Mouse (Mus musculus) forebrain, embryonic 16.5 days (tissue): ENCODE measurements at regions not wholly inside any gene's neighbourhood (a gene's known extent, or its start where the extent isn't known, plus 50 kb on each side); places are given as distances from the start of the nearest gene placed in this dataset.
A peak's percentile ranks its signal among the peaks of the same experiment; 100 is the strongest.

Experiments
- ATAC-seq: fragments of 200-750 bp; cut with Nextera tagmentation; 2 replicates; pipeline ENCODE4 v1.8.0; 2017; ENCODE audit warnings: mild to moderate bottlenecking, moderate library complexity
- H3K27ac ChIP-seq: fragments of 300-500 bp; sonication (generic); 2 replicates; pipeline ENCODE4 v1.5.1; 2014; ENCODE audit warnings: low read length, control low read depth
- H3K27me3 ChIP-seq: fragments of 300-500 bp; sonication (generic); replicated peaks from 2 replicates; pipeline ENCODE4 v1.6.1; 2014; ENCODE audit warnings: low read length; ENCODE audit not compliant: control insufficient read depth, insufficient read depth
- H3K36me3 ChIP-seq: fragments of 300-500 bp; sonication (generic); 2 replicates; pipeline ENCODE4 v1.6.1; 2014; ENCODE audit not compliant: control insufficient read depth, insufficient read depth
- H3K4me1 ChIP-seq: fragments of 300-500 bp; sonication (generic); replicated peaks from 2 replicates; pipeline ENCODE4 v1.6.1; 2014; ENCODE audit warnings: low read length; ENCODE audit not compliant: control insufficient read depth, insufficient read depth
- H3K4me2 ChIP-seq: fragments of 300-500 bp; sonication (generic); 2 replicates; pipeline ENCODE4 v1.6.1; 2014; ENCODE audit warnings: mild to moderate bottlenecking, low read length, control low read depth
- H3K4me3 ChIP-seq: fragments of 300-500 bp; sonication (generic); replicated peaks from 2 replicates; pipeline ENCODE4 v1.5.1; 2014; ENCODE audit warnings: mild to moderate bottlenecking, low read length, control low read depth
- H3K9ac ChIP-seq: fragments of 300-500 bp; sonication (generic); replicated peaks from 2 replicates; pipeline ENCODE4 v1.6.1; 2014; ENCODE audit warnings: low read depth, low read length, control low read depth
- H3K9me3 ChIP-seq: fragments of 300-500 bp; sonication (generic); 2 replicates; pipeline ENCODE4 v1.6.1; 2016; ENCODE audit warnings: low read length; ENCODE audit not compliant: control insufficient read depth
- WGBS: fragments of 180-500 bp; shearing (Covaris S2); extraction: QIAGEN DNeasy Blood & Tissue Kit; methylation state at CpG from one replicate; pipeline ENCODE4 v1.1.7; 2014; 5-methylcytosine and 5-hydroxymethylcytosine counted together

DNA sequence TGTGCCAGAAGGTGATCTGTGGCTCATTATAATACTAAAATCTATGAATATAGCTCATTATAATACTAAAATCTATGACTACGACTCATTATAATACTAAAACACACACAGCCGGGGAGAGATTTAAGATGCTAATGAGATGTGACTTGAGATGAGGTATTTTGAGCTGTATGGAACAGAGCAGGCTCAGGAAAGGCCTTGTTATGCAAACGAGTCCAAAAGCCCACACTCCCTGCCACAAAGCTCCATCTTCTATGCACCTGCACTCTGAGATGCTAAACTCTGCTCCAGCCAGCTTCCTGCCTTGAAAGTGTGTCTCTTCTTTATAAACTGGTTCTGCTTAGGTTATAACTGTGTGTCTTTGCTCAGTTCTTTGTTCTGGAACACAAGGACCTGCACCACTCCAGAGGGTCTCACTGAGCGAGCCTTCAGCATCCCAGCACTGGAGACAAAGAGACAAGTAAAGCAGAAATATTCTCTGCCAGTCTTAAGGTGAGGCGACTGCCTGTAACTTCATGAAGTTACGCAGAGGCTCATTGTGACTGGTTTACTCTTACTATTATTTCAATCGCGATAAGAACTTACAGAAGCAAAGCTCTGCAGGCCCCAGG is 627.7 kb downstream of the Tmem114 start:
- ATAC-seq = peak; percentile 72
- H3K27ac ChIP-seq = no peak overlapping the region; the same call in 1 of the 2 replicates

GRCm38 (mm10) chr16:7795561-7795960 is 629.4 kb downstream of the Tmem114 start:
- WGBS = 59% methylated on average over 3 of the region's 3 CpGs
- Histone ChIP-seq H3K27me3 (no peaks in the 10 kb centered on the region), H3K36me3 (no peaks in the 10 kb centered on the region), H3K9ac (no peak overlapping the region), H3K4me1 (peaks cover 7% of the 10 kb centered on the region), H3K4me2 (no peak overlapping the region), H3K9me3 (no peaks in the 10 kb centered on the region), H3K27ac (no peak overlapping the region), H3K4me3 (no peak overlapping the region)
- no peak for ATAC-seq

More for the DNA sequence above, 627.7 kb downstream of the Tmem114 start:
- Histone ChIP-seq H3K9me3 (no peaks in the 10 kb centered on the region), H3K4me2 (no peak overlapping the region), H3K27me3 (no peaks in the 10 kb centered on the region), H3K4me3 (no peak overlapping the region), H3K9ac (no peak overlapping the region), H3K36me3 (no peaks in the 10 kb centered on the region), H3K4me1 (peaks cover 7% of the 10 kb centered on the region)
- WGBS = 18% methylated on average over 8 of the region's 8 CpGs

DNA sequence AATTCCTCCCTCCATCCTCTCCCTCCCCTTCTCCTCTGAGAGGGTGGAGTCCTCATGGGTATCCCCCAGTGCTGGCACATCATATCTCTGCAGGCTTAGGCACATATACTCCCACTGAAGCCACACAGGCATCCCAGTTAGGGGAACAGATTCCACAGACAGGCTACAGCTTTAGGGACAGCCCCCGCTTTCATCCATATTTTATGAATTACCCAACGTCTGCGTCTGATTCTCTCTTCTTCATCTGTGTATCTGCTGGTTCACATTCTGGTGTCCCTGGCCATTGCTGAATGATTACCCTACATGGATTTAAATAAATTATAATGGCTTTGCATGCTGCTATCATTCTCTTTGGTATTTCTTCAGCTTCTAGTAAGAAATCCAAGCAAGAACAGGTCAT is 632.4 kb downstream of the Tmem114 start:
- H3K36me3 ChIP-seq = no peaks in the 10 kb centered on the region
- 89% methylated on average over 3 of the region's 3 CpGs for WGBS
- no peak overlapping the region for H3K27ac ChIP-seq
- no peak overlapping the region for H3K4me2 ChIP-seq
- H3K9me3 ChIP-seq = no peaks in the 10 kb centered on the region
- ATAC-seq = no peak
- no peak overlapping the region for H3K4me3 ChIP-seq
- no peak overlapping the region for H3K9ac ChIP-seq
- H3K27me3 ChIP-seq = no peaks in the 10 kb centered on the region
- H3K4me1 ChIP-seq = peaks cover 10% of the 10 kb centered on the region

- ATAC-seq = 0 out of 2 replicates have a peak, but pooled peaks have one; percentile 36
Observed at GRCm38 (mm10) chr16:7790260-7790659, 634.7 kb downstream of the Tmem114 start.

DNA sequence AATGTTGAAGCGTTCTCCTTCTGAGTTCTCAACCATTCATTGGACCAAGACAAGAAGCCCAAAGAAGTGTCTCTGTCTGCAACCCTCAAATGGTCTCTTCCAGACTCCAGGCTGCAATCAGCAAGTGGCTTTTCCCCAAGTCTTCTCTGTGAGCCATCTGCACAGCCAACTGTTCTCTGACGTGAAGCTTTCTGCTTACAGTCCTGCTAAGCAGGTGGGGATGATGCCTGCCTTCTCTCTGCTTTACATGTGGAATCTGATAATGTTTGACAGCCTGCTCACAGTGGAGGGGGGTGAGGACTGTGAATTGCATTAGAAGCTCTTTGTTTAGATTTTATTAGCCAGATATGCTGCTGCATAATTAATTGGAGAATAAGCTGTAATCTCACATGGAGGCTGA is 636.7 kb downstream of the Tmem114 start:
- H3K4me1 ChIP-seq = peaks cover 3% of the 10 kb centered on the region; the same call in 1 of the 2 replicates
- peak; percentile 94 for ATAC-seq
- peak overlapping the region; percentile 58 for H3K27ac ChIP-seq
- no peaks in the 10 kb centered on the region for H3K36me3 ChIP-seq
- H3K4me3 ChIP-seq = no peak overlapping the region
- H3K4me2 ChIP-seq = no peak overlapping the region
- no peaks in the 10 kb centered on the region for H3K27me3 ChIP-seq
- no peaks in the 10 kb centered on the region for H3K9me3 ChIP-seq
- WGBS = 46% methylated on average over 2 of the region's 2 CpGs
- H3K9ac ChIP-seq = no peak overlapping the region

More at GRCm38 (mm10) chr16:7790260-7790659, 634.7 kb downstream of the Tmem114 start:
- H3K4me1 ChIP-seq = peaks cover 3% of the 10 kb centered on the region; the same call in 1 of the 2 replicates
- H3K9me3 ChIP-seq = no peaks in the 10 kb centered on the region
- no peak overlapping the region for H3K27ac ChIP-seq
- H3K9ac ChIP-seq = no peak overlapping the region
- 50% methylated on average over 4 of the region's 4 CpGs for WGBS
- no peaks in the 10 kb centered on the region for H3K27me3 ChIP-seq
- H3K36me3 ChIP-seq = no peaks in the 10 kb centered on the region
- H3K4me2 ChIP-seq = no peak overlapping the region
- H3K4me3 ChIP-seq = no peak overlapping the region

DNA sequence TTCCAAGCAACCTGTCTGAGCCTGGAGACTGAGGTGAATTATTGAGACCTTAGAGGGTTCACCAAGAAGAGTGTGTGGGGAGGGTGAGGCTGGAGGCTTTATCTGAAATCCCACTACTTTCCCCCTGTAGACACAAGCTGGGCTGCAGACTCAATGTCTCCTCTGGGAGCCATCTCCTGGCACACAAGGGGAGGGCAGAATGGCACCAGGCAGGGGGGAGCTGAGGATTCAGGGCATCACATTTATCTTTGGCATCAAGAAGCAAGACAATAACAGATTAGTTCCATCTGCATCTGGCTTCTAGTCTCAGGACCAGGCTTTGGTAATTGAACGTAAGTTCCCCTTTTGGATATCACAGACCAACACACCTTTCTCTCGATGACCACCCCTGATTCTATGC is 643.4 kb downstream of the Tmem114 start:
- no peaks in the 10 kb centered on the region for H3K27me3 ChIP-seq
- H3K4me1 ChIP-seq = no peaks in the 10 kb centered on the region
- ATAC-seq = no peak
- WGBS = 91% methylated on average over 2 of the region's 2 CpGs
- H3K4me3 ChIP-seq = no peak overlapping the region
- no peaks in the 10 kb centered on the region for H3K9me3 ChIP-seq
- H3K9ac ChIP-seq = no peak overlapping the region
- H3K27ac ChIP-seq = no peak overlapping the region
- H3K36me3 ChIP-seq = no peaks in the 10 kb centered on the region
- H3K4me2 ChIP-seq = no peak overlapping the region

- Histone ChIP-seq H3K9me3 (no peaks in the 10 kb centered on the region), H3K4me1 (no peaks in the 10 kb centered on the region), H3K27me3 (no peaks in the 10 kb centered on the region), H3K9ac (no peak overlapping the region), H3K36me3 (no peaks in the 10 kb centered on the region), H3K27ac (no peak overlapping the region), H3K4me2 (no peak overlapping the region), H3K4me3 (no peak overlapping the region)
- ATAC-seq = no peak
- 83% methylated on average over 3 of the region's 3 CpGs for WGBS
Observed at GRCm38 (mm10) chr16:7775635-7776034, 649.3 kb downstream of the Tmem114 start.

DNA sequence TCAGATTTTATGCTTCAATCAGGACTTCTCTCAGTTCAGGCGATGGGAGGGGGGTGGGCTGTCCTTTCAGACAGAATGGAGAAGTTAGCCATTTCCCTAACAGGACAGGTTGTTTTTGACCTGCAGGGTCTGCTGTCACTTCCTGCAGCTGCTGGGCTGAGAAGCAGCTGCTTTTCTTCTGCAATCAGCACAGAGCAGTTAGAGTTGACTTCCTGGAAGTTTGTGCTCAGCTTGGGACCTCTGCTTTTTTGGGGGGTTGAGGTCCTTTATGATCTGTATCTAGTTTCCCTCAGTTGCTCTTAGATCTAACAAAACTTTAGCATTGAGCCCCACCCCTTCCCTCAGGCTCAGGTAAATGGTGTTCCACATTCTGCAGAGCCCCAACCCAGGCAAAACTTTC is 656.5 kb downstream of the Tmem114 start:
- H3K9me3 ChIP-seq = no peaks in the 10 kb centered on the region
- 71% methylated on average over 1 of the region's 1 CpGs for WGBS
- H3K36me3 ChIP-seq = no peaks in the 10 kb centered on the region
- no peak overlapping the region for H3K4me2 ChIP-seq
- no peaks in the 10 kb centered on the region for H3K27me3 ChIP-seq
- no peak overlapping the region for H3K9ac ChIP-seq
- H3K4me1 ChIP-seq = no peaks in the 10 kb centered on the region; the same call in 1 of the 2 replicates
- no peak for ATAC-seq
- no peak overlapping the region for H3K4me3 ChIP-seq
- H3K27ac ChIP-seq = no peak overlapping the region

- no peaks in the 10 kb centered on the region for H3K9me3 ChIP-seq
- WGBS = 92% methylated on average over 4 of the region's 4 CpGs
- H3K4me1 ChIP-seq = no peaks in the 10 kb centered on the region; the same call in 1 of the 2 replicates
- no peak overlapping the region for H3K4me3 ChIP-seq
- no peak for ATAC-seq
- no peak overlapping the region for H3K4me2 ChIP-seq
- H3K27ac ChIP-seq = no peak overlapping the region
- H3K9ac ChIP-seq = no peak overlapping the region
- H3K36me3 ChIP-seq = no peaks in the 10 kb centered on the region
- H3K27me3 ChIP-seq = no peaks in the 10 kb centered on the region
Observed at GRCm38 (mm10) chr16:7767691-7768090, 657.2 kb downstream of the Tmem114 start.

DNA sequence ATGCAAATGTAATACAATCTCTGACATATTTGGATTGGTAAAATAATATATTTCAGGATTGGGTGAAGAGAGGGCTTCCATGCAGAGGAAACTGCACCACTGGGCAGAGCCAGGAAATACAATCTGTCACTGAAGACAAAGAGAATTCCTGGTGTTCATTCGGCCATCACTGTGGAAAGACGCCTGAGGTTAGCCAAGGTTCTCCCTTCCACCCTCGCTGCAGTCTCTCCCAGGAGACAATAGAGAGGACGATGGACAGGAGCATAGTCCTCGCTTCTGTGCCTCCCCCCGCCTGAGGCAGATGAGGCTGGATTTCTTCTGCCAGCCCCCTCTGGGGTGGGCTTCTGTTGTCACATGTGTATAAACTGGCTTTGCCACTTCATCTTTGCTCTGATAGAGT is 660.6 kb downstream of the Tmem114 start:
- ATAC-seq = no peak
- no peak overlapping the region for H3K9ac ChIP-seq
- no peaks in the 10 kb centered on the region; the same call in 1 of the 2 replicates for H3K4me1 ChIP-seq
- no peak overlapping the region for H3K4me3 ChIP-seq
- H3K27ac ChIP-seq = no peak overlapping the region
- H3K27me3 ChIP-seq = no peaks in the 10 kb centered on the region
- H3K9me3 ChIP-seq = no peaks in the 10 kb centered on the region
- no peaks in the 10 kb centered on the region for H3K36me3 ChIP-seq
- WGBS = 9% methylated on average over 6 of the region's 6 CpGs
- no peak overlapping the region for H3K4me2 ChIP-seq
